Mouse (Mus musculus) cortical plate, adult 2 months (tissue): ENCODE data around the gene Gcsh.

ENCODE experiments used
- CTCF ChIP-seq: fragments of 200-500 bp; IDR thresholded peaks from 2 replicates; pipeline ENCODE4 v1.5.1; 2011; ENCODE audit warnings: mild to moderate bottlenecking, control low read depth, low read length; ENCODE audit not compliant: insufficient read depth; ENCODE audit errors: extremely low read depth
- POLR2A ChIP-seq: fragments of 200-500 bp; IDR thresholded peaks from 2 replicates; pipeline ENCODE4 v1.6.1; 2011; ENCODE audit warnings: mild to moderate bottlenecking, low read length, control low read depth; ENCODE audit not compliant: insufficient read depth; ENCODE audit errors: extremely low read depth

DNA sequence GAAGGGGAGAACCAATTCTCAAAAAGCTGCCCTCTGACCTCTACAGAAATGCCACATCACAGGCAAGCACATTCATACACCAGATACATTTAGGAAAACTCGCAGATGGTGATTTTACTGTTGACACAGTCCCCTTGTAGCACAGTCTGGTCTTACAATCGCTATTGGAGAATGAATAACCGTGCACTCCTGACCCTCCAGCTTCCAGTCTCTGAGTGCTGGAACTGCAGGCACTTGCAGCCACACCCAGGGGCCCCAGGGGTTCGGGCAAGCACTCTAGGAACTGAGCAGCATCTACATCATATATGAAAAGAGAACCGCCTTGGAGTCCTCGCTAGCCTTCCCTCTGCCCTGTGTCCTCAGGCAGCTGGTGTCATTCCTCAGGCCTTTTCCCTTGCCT is 38.1 kb upstream of the Gcsh start:
- TF ChIP-seq POLR2A = no peak
- TF ChIP-seq CTCF = no peak
